Mouse (Mus musculus) heart, adult 18-20 months (tissue): ENCODE measurements around the gene Nfe2. TPM values are rescaled to one million over a fixed set of nuclear protein-coding genes. Genes with fewer than 3 reads are reported as not detected.
A peak's percentile ranks its signal among the peaks of the same experiment; 100 is the strongest.

Source experiments
- DNase-seq, 2 experiments: peaks; one replicate each; pipeline ENCODE4 v3.0.0; 2021 to 2022; ENCODE audit warnings: mixed read lengths in 1 of 2
- long read RNA-seq, 2 experiments: library from polyadenylated mRNA; stranded (forward); transcript quantifications; one replicate each; pipeline ENCODE4 v2.0.0; 2021
- total RNA-seq, 2 experiments: library from RNA; stranded (reverse); gene quantifications; 2 replicates each; pipeline ENCODE4 v1.2.3; 2021

Nfe2 gene
- total RNA-seq: 1 to 10 TPM in 1 of 2 experiments, under 1 TPM in 1; 0.46 to 1.2 TPM
- long read RNA-seq, experiment 1: 0 reads
- long read RNA-seq, experiment 2: 0 reads

GRCm38 (mm10) chr15:103257790-103258728 is at the start of gene Nfe2:
TSS of gene Nfe2 (minus strand) at chr15:103258403.
- peak; percentile 83 to 89 for DNase-seq

DNA sequence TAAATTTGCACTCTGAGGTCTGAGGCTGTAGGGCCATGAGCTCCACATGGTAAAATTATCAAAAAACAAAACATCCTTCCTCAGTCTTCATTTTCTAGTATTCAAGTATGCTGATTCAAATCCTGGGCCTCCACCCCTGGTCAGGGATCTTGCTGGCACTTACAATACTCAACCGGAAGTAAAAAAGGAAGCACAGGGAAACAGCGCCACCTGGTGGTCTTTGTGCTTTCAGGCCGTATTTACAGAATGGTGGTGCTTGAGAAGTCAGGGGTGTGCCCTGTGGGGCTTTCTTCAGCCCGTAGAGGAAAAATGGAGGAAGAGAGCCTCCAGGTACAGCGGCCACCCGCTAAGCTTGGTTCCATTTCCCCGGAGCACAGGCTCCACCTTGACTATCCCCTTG is 48.9 kb upstream of the Nfe2 start:
- DNase-seq: peak; percentile 92 to 98

- DNase-seq: peak in 1 of 2 experiments; percentile 17
Measured at GRCm38 (mm10) chr15:103305792-103306645, 47.8 kb upstream of the Nfe2 start.

DNA sequence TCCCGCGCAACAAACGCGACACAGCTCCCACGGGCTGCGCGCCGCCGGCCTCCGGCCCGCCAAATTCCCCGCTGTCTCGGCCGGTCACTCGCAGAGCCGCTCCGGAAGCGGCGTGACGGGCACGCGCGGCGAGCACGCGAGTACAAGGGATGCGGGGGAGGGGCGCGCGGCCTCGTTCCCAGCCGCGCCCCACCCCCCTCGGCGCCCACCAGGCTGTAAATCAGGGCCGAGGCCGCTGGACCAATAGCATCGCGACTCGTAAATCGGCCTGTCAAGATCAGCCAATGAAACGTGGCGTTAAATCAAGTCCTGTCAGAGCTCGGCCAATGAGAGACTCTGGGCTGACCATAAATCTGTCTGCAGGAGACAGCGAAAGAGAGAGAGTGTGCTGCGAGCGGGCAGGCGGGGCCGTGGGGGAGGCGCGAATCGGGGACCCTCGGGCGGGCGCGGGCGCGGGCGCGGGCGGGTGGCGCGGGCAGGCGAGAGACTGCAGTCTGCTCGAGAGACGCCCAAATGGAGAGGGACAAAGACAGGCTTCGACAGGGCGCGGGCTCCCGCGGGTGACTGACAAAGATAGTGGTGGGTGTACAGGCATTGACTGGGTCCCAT is 47.0 kb upstream of the Nfe2 start:
- DNase-seq: peak; percentile 96 to 98

GRCm38 (mm10) chr15:103304616-103304969 is 46.4 kb upstream of the Nfe2 start:
- no peak for DNase-seq

DNA sequence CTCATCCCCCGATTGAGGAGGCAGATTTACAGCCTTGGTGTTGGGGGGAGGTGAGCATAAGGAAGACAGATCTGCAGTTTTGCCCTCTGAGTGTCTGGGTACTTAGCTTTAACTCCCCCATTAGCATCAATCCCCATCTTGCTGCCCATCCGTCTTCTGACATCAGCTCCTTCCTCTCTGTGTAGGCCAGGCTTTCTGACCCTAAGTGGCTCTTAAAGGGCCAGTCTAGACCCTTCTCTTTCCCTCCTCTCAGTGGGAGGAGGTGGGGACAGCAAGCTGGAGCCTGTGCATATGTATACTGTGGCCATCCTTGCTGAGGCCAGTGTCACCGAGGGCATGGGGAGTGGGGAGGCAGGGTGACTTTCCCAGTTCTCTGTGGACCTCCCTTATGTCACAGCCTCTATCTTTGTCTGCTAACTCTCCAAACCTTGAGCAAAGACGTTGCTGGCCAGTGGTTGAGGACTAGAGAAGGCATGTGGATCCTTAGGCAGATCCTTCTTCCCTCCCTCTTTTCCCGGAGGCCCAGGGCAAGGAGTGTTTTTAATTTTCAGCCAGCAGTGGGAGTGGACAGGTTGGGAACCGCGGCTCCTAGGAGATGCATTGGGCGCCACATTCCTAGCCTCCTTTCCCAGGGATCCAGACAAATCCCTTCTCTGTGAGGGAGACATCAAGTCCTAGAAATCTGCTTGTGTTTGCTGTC is 45.9 kb upstream of the Nfe2 start:
- peak in 1 of 2 experiments; percentile 45 for DNase-seq

GRCm38 (mm10) chr15:103302341-103303021 is 44.3 kb upstream of the Nfe2 start:
- DNase-seq: no peak

DNA sequence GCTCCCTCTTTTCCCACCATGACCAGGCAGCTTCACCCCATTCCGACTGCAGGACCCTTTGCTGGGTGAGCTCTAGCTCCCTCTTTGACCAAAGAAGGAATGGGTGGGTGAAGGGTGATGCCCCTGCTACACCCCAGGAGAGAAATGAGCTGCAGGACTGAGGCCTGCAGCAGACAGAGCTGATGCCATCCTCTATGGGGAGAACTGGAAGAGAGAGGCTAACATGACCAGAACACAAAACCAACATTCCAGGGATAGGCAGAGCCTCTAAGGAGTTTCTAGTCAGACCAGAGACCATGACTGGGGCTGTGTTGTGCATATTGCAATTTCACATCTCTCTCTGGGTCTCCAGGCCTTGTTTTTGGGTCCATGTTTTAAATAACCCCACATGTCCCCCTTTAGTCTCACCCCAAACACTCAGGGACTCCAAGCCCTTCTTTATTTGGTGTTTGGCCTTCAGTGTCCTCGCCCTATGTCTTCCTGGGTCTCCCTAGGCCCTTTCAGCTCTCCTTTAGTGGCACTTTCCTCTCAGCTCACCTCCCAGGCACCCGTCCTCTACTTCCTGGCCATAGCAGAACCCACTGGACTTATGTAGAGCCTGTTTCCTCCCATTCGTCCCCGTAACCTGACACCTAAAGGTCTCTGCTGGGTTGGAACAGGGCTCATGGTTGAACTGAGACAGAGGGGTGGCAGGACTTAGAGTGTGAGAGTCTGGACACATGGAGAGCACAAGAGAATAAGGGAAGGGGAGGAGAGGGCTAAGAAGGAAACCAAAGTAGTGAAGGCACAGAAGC is 43.5 kb upstream of the Nfe2 start:
- peak in 1 of 2 experiments; percentile 4 for DNase-seq

DNA sequence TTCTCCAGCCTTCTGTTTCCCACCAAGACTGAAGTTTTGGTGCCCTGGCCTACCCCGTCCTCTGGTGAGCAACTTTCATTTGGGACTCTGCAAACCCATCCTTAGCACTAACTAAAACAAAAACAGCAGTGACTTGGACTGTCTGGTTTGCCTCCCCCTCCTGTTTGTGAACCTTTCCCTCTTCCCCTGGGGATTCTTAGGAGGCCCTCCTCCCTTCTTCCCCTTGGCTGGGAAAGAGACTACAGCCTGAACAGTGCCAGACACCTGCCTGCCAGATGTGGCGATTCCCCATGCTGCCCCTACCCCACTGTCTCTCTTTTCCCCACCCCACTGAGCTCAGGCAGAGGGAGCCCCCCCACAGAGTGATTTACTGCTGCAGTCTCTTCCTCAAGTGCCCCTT is 42.8 kb upstream of the Nfe2 start:
- peak; percentile 16 to 31 for DNase-seq

- DNase-seq: no peak
Measured at GRCm38 (mm10) chr15:103300560-103300959, 42.4 kb upstream of the Nfe2 start.

DNA sequence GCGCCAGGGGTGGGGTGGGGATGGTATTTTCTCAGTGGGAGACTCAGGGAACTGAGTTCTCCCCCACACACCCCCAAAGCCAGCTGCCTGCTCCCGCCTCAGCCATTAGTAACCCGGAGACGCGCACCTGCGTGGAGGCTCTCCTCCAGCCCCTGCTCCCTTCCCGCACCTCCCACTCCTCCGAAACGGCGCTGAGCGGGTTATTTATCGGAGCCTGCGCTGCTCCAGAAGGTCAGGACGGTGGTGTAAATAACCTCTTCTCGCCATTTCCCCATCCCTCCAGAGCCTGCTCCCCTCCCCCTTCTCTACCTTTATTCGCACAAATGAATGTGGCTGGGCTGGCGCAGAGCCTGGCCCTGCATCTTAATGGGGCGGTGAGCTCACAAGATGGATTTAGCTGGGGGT is 41.9 kb upstream of the Nfe2 start:
- DNase-seq: peak in 1 of 2 experiments; percentile 4

DNA sequence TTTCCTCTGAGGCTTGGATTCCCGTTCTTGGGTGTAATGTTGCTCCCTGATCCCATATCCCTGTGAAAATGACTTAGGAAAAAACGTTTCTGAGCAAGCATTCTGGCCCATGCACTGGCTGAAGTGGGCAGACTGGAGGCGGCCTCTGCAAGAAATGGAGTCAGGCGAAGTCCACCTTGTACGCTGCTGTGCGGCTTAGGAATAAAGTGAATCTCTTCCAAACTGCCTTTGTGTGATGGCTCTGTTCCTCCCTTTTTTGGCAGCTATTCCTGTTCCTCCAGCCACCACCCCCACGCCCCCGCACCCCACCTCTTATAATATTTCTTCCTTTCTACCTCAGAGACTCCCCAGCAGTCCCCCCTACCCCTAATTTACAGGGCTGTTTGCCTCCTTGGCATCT is 41.4 kb upstream of the Nfe2 start:
- no peak for DNase-seq

DNA sequence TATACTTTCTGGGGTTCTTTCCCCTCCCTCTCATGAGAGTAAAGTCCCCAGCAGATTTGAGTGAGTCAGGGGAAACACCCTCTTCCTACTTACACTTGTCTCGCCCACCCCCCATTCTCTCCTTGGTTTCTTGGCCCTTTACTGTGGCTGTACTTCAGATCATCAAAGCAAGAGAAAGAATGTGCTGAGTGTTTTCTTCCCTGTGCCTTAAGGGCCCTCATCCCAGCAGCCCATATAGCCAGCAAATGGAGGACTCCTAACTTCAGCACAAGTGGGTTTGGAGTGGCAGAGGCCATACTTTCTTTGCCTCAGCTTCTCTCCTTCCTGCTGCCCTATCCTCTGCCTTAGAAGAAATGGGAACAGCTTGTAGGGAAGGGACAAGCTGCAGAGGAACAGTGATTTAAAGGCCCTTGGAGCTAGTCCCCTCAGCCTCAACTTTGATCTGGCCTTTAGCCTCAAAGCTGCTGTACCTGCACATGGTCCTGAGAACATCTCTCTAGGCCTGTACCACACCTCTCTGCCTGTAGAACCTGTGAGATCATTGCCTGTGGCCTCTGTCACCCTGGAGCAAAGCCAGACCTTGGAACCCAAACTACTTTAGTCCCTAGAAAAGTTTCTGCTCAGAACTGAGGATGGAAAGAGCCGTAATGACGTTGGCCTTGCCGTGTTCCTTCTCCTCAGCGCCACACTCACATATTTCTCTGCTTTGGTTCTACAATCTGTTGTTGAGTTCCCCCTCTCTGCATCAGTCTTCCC is 40.8 kb upstream of the Nfe2 start:
- DNase-seq: no peak

- DNase-seq: no peak
Measured at GRCm38 (mm10) chr15:103298026-103298425, 39.8 kb upstream of the Nfe2 start.

DNA sequence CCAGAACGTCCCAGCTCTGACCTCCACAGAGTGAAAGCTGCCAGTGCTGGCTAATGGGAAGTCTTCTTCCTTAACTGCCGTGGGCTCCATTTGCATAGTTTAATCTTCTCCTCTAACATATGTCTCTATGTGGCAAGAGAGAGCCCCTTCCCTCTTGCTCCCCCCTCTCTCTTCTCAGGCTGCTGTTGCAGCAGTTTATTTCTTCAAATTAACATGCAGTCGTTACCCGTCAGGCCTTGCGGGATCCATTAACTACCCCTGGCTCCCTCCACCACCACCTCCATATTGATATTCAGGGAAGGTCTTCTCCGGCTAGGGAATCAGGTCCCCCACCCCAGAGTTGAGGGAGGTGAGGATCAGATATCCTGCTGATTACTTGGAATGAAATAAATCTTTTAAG is 39.1 kb upstream of the Nfe2 start:
- no peak for DNase-seq

DNA sequence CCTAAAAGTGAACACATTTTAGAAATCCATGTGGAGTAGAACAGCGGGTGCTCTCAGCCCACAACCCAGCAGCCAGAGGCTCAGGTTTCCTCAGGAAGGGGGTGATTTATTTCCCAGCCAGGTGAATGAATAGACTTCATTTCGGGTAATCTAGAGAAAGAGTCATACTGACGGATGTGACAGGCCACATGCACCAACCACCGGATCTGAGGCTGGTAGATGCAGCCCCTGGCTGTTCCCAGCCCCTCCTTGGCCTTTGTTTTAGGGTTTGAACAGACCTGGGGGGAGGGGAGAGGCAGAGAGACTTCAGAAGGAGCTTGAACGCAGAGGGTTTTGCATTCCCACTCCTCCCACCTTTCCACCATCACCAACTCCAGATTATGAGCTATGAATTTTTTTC is 37.6 kb upstream of the Nfe2 start:
- DNase-seq: no peak

GRCm38 (mm10) chr15:103294649-103295048 is 36.4 kb upstream of the Nfe2 start:
- DNase-seq: no peak

DNA sequence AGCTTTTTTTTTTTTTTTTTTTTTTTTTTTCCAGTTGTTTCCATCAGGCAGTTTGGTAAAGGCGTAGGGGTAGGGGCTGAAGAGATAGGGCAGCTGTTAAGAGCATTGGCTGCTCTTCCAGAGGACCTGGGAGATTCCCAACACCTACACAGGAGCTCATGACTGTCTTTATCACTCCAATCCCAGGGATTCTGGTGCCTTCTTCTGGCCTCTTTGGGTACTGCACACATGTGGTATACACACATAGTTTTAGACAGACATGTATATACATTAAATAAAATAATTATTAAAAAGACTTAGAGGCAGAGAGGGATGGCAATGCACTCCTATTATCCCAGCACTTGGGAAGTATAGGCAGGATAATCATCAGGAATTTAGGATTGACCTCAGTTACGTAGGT is 35.2 kb upstream of the Nfe2 start:
- DNase-seq: no peak

DNA sequence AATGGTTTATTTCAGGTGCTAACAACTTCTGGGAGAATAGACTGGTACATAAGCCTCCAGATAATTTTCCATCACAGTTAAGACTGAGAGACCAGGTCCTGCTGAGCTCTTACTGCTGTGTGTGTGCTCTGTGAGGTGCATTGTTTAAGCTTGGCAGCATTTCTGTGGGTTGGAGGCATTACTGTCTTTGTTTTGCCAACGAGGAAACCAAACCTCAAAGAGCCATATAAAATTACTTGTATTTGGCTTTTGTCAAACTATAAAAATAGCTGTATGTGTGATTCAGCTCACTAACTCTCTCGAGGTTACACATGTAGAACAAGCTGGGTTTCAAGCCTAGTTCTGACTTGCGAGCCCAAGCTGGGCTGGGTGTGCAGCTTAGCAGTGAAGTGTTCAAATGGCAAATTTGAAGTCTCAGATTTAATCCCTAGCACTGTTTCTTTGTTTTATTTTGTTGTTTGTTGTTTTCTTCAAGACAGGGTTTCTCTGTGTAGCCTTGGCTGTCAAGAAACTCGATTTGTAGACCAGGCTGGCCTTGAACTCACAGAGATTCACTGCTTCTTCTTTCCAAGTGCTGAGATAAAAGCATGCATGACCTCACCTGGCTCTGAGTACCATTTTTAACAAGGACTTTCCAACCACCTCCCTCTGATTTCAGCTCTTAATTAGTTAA is 34.6 kb upstream of the Nfe2 start:
- no peak for DNase-seq
